Mouse (Mus musculus) limb, embryonic 12.5 days (tissue): Measurements from ENCODE around the gene Bcl2l14. TPM values are rescaled to one million over a fixed set of nuclear protein-coding genes. Genes with fewer than 3 reads are reported as not detected.

Experiments used
- ATAC-seq: fragments of 200-750 bp; cut with Nextera tagmentation; 2 replicates; pipeline ENCODE4 v1.8.0; 2017; ENCODE audit warnings: low read depth, moderate TSS enrichment; ENCODE audit not compliant: insufficient number of reproducible peaks, insufficient read depth, low FRiP score, low TSS enrichment
- H3K27ac ChIP-seq: fragments of 300-500 bp; sonication (generic); 2 replicates; pipeline ENCODE4 v1.5.1; 2016; ENCODE audit warnings: mild to moderate bottlenecking, moderate library complexity
- H3K27me3 ChIP-seq: fragments of 300-500 bp; sonication (generic); 2 replicates; pipeline ENCODE4 v1.6.1; 2016; ENCODE audit warnings: mild to moderate bottlenecking, moderate library complexity
- H3K36me3 ChIP-seq: fragments of 300-500 bp; sonication (generic); 2 replicates; pipeline ENCODE4 v1.6.1; 2016; ENCODE audit warnings: mild to moderate bottlenecking, moderate library complexity
- H3K4me1 ChIP-seq: fragments of 300-500 bp; sonication (generic); replicated peaks from 2 replicates; pipeline ENCODE4 v1.6.1; 2016
- H3K4me2 ChIP-seq: fragments of 300-500 bp; sonication (generic); 2 replicates; pipeline ENCODE4 v1.6.1; 2016; ENCODE audit warnings: mild to moderate bottlenecking, moderate library complexity
- H3K4me3 ChIP-seq: fragments of 300-500 bp; sonication (generic); replicated peaks from 2 replicates; pipeline ENCODE4 v1.5.1; 2016; ENCODE audit warnings: mild to moderate bottlenecking
- H3K9ac ChIP-seq: fragments of 300-500 bp; sonication (generic); replicated peaks from 2 replicates; pipeline ENCODE4 v1.6.1; 2016; ENCODE audit warnings: mild to moderate bottlenecking, moderate library complexity
- H3K9me3 ChIP-seq: fragments of 300-500 bp; sonication (generic); 2 replicates; pipeline ENCODE4 v1.6.1; 2016; ENCODE audit warnings: mild to moderate bottlenecking, moderate library complexity
- WGBS: fragments of 180-500 bp; shearing (Covaris S2); methylation state at CpG from one replicate; pipeline ENCODE4 v1.1.7; 2016; 5-methylcytosine and 5-hydroxymethylcytosine counted together
- polyA plus RNA-seq: library from polyadenylated mRNA; unstranded; fragments of >200 nt; fragmentation: Nextera tagmentation; extraction: Ambion mirVana; gene quantifications from 2 replicates; pipeline ENCODE4 v1.2.1, GENCODE M21; 2016

Gene Bcl2l14
- polyA plus RNA-seq, 1 experiment from 2014 or later: 0.69 TPM

DNA sequence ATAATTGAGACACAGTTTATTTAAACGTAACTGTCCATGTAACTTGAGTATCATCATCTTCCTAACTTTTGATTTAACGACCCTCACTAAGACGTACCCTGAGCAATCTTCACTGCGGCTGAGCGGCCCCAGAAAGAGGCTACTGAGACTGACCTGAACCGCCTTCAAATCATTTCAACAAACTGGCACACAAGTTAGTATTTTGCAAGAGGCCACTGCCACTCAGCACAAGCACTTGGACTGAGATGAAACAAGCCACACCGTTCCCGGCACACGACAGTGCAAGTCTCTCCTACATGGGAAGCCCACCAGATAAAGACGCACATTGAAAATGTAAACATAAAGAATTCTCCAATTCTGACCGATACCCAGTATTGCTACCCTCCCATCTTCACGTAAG, 52.3 kb downstream of the Bcl2l14 start:
- Histone ChIP-seq H3K4me2 (no peak overlapping the region), H3K27me3 (no peaks in the 10 kb centered on the region), H3K4me3 (no peak overlapping the region), H3K36me3 (peaks cover 54% of the 10 kb centered on the region), H3K27ac (no peak overlapping the region), H3K9me3 (no peaks in the 10 kb centered on the region), H3K9ac (no peak overlapping the region), H3K4me1 (peaks cover 22% of the 10 kb centered on the region)
- no peak for ATAC-seq
- WGBS: 92% methylated on average over 12 of the region's 12 CpGs

GRCm38 (mm10) chr6:134449958-134450357, 53.8 kb downstream of the Bcl2l14 start:
- Histone ChIP-seq H3K4me1 (peaks cover 22% of the 10 kb centered on the region), H3K4me2 (no peak overlapping the region), H3K36me3 (peaks cover 65% of the 10 kb centered on the region), H3K27me3 (no peaks in the 10 kb centered on the region), H3K9ac (no peak overlapping the region), H3K27ac (peak overlapping the region; percentile 26; the same call in 1 of the 2 replicates), H3K4me3 (no peak overlapping the region), H3K9me3 (no peaks in the 10 kb centered on the region)
- no peak for ATAC-seq
- 69% methylated on average over 11 of the region's 11 CpGs for WGBS

- Histone ChIP-seq H3K36me3 (peaks cover 67% of the 10 kb centered on the region), H3K4me3 (no peak overlapping the region), H3K4me2 (peak overlapping the region; percentile 4), H3K9me3 (no peaks in the 10 kb centered on the region), H3K9ac (no peak overlapping the region), H3K27ac (peak overlapping the region; percentile 78), H3K27me3 (no peaks in the 10 kb centered on the region), H3K4me1 (peaks cover 22% of the 10 kb centered on the region)
- peak; percentile 93 for ATAC-seq
- 41% methylated on average over 14 of the region's 14 CpGs for WGBS
Observed at GRCm38 (mm10) chr6:134450661-134451119, 54.6 kb downstream of the Bcl2l14 start.

- peaks cover 22% of the 10 kb centered on the region for H3K4me1 ChIP-seq
- H3K27me3 ChIP-seq: no peaks in the 10 kb centered on the region
- no peak overlapping the region for H3K9ac ChIP-seq
- H3K36me3 ChIP-seq: peaks cover 87% of the 10 kb centered on the region
- H3K4me3 ChIP-seq: no peak overlapping the region
- ATAC-seq: no peak
- WGBS: 65% methylated on average over 1 of the region's 1 CpGs
- H3K27ac ChIP-seq: no peak overlapping the region
- H3K9me3 ChIP-seq: no peaks in the 10 kb centered on the region
- H3K4me2 ChIP-seq: no peak overlapping the region
Observed at GRCm38 (mm10) chr6:134454093-134454492, 58.0 kb downstream of the Bcl2l14 start.

- no peak for ATAC-seq
- 86% methylated on average over 1 of the region's 1 CpGs for WGBS
- H3K36me3 ChIP-seq: peaks cover 89% of the 10 kb centered on the region
Observed at GRCm38 (mm10) chr6:134458376-134458775, 62.3 kb downstream of the Bcl2l14 start.

GRCm38 (mm10) chr6:134461175-134461574, 65.1 kb downstream of the Bcl2l14 start:
- 93% methylated on average over 6 of the region's 6 CpGs for WGBS
- H3K9ac ChIP-seq: no peak overlapping the region

More at GRCm38 (mm10) chr6:134458376-134458775, 62.3 kb downstream of the Bcl2l14 start:
- no peak overlapping the region for H3K27ac ChIP-seq
- H3K4me1 ChIP-seq: no peaks in the 10 kb centered on the region
- no peaks in the 10 kb centered on the region for H3K9me3 ChIP-seq
- H3K9ac ChIP-seq: no peak overlapping the region
- H3K4me2 ChIP-seq: no peak overlapping the region
- H3K27me3 ChIP-seq: no peaks in the 10 kb centered on the region
- H3K4me3 ChIP-seq: no peak overlapping the region

DNA sequence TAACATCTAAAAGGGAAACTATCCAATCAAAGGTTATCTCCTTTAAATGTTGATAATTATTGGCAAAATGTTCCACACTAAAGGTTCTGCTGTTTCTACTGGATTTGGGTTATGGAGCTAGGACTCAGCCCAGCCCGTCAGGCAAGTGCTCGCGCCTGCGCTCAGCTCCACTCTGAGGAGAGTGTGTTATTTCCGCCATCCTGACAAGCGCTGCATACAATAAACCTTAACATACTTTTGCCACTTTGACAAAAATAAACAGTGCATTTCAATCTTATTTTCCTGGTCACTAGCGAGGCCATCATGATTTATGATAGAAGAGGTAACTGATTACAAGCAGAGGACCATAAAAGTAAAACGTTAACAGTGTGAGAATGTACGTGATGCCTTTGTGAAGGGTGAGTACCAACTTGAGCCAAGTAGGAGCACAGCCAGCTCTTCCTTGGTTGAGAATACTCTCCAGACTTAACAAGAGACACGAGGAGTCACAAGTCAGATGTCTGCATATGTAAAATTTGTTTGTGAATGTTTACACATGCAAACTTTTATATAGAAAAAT, 70.6 kb downstream of the Bcl2l14 start:
- Histone ChIP-seq H3K4me1 (no peaks in the 10 kb centered on the region), H3K4me2 (no peak overlapping the region), H3K4me3 (no peak overlapping the region), H3K27me3 (no peaks in the 10 kb centered on the region), H3K9ac (no peak overlapping the region), H3K9me3 (no peaks in the 10 kb centered on the region), H3K36me3 (peaks cover 80% of the 10 kb centered on the region), H3K27ac (no peak overlapping the region)
- 82% methylated on average over 10 of the region's 10 CpGs for WGBS
- ATAC-seq: no peak

More at GRCm38 (mm10) chr6:134461175-134461574, 65.1 kb downstream of the Bcl2l14 start:
- Histone ChIP-seq H3K4me3 (no peak overlapping the region), H3K27me3 (no peaks in the 10 kb centered on the region), H3K9me3 (no peaks in the 10 kb centered on the region), H3K27ac (no peak overlapping the region), H3K36me3 (peaks cover 89% of the 10 kb centered on the region), H3K4me1 (no peaks in the 10 kb centered on the region), H3K4me2 (no peak overlapping the region)
- no peak for ATAC-seq

GRCm38 (mm10) chr6:134469297-134469696, 73.2 kb downstream of the Bcl2l14 start:
- H3K27ac ChIP-seq: no peak overlapping the region
- no peak overlapping the region for H3K9ac ChIP-seq
- peaks cover 68% of the 10 kb centered on the region for H3K36me3 ChIP-seq
- no peak for ATAC-seq
- no peaks in the 10 kb centered on the region for H3K9me3 ChIP-seq
- peaks cover 8% of the 10 kb centered on the region; the same call in 1 of the 2 replicates for H3K4me1 ChIP-seq
- H3K4me2 ChIP-seq: no peak overlapping the region
- 95% methylated on average over 2 of the region's 2 CpGs for whole genome bisulfite sequencing
- no peak overlapping the region for H3K4me3 ChIP-seq
- no peaks in the 10 kb centered on the region for H3K27me3 ChIP-seq

- peaks cover 9% of the 10 kb centered on the region; the same call in 1 of the 2 replicates for H3K4me1 ChIP-seq
- 92% methylated on average over 14 of the region's 14 CpGs for WGBS
- H3K9ac ChIP-seq: no peak overlapping the region
- no peak overlapping the region for H3K4me2 ChIP-seq
- no peak for ATAC-seq
- H3K36me3 ChIP-seq: peaks cover 64% of the 10 kb centered on the region
- H3K27me3 ChIP-seq: no peaks in the 10 kb centered on the region
- H3K9me3 ChIP-seq: no peaks in the 10 kb centered on the region
- H3K4me3 ChIP-seq: no peak overlapping the region
- no peak overlapping the region for H3K27ac ChIP-seq
Observed at GRCm38 (mm10) chr6:134470857-134471256, 74.7 kb downstream of the Bcl2l14 start.

GRCm38 (mm10) chr6:134473143-134473561, 77.0 kb downstream of the Bcl2l14 start:
- Histone ChIP-seq H3K4me3 (no peak overlapping the region), H3K36me3 (peaks cover 65% of the 10 kb centered on the region), H3K9me3 (no peaks in the 10 kb centered on the region), H3K9ac (no peak overlapping the region), H3K27ac (peak overlapping the region; percentile 56; the same call in 1 of the 2 replicates), H3K4me2 (no peak overlapping the region), H3K27me3 (no peaks in the 10 kb centered on the region), H3K4me1 (peaks cover 11% of the 10 kb centered on the region; the same call in 1 of the 2 replicates)
- peak; percentile 78 for ATAC-seq
- 43% methylated on average over 7 of the region's 7 CpGs for WGBS

- WGBS: 96% methylated on average over 10 of the region's 10 CpGs
- H3K27ac ChIP-seq: no peak overlapping the region
- peaks cover 75% of the 10 kb centered on the region for H3K36me3 ChIP-seq
- 0 out of 2 replicates have a peak, but pooled peaks cover 3% of the 10 kb centered on the region for H3K4me1 ChIP-seq
- H3K9ac ChIP-seq: no peak overlapping the region
- no peaks in the 10 kb centered on the region for H3K27me3 ChIP-seq
- H3K4me2 ChIP-seq: no peak overlapping the region
- no peak for ATAC-seq
- no peak overlapping the region for H3K4me3 ChIP-seq
- H3K9me3 ChIP-seq: no peaks in the 10 kb centered on the region
Observed at GRCm38 (mm10) chr6:134479481-134479880, 83.4 kb downstream of the Bcl2l14 start.

DNA sequence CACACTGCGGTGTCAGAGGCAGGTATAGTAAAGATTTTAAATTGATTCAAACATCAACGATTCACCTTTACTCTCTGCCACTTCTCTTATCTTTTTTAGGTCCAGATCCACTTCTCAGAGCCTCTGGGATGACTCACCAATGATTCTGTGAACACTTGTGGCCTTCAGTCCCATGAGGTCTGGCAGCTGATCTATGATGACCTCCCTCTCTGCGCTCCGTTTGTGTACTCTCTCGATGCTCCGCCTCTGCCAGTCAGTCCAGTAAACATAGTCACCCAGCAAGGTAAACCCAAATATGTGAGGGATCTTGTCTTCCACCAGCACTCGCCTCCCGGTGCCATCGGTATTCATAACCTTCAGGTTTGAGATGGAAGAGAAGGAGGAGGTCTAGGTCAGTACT, 90.2 kb downstream of the Bcl2l14 start:
- Histone ChIP-seq H3K9ac (no peak overlapping the region), H3K4me2 (no peak overlapping the region), H3K9me3 (no peaks in the 10 kb centered on the region), H3K4me3 (no peak overlapping the region), H3K27me3 (no peaks in the 10 kb centered on the region), H3K4me1 (no peaks in the 10 kb centered on the region), H3K27ac (no peak overlapping the region), H3K36me3 (peaks cover 58% of the 10 kb centered on the region)
- no peak for ATAC-seq
- 93% methylated on average over 9 of the region's 9 CpGs for WGBS
